Mouse (Mus musculus): ENCODE results near the gene Hdac4. TPM values are rescaled to one million over a fixed set of nuclear protein-coding genes. Genes with fewer than 3 reads are reported as not detected.

Gene Hdac4
- total RNA-seq, 1 experiment from 2014 or later, result 13.9 TPM

DNA sequence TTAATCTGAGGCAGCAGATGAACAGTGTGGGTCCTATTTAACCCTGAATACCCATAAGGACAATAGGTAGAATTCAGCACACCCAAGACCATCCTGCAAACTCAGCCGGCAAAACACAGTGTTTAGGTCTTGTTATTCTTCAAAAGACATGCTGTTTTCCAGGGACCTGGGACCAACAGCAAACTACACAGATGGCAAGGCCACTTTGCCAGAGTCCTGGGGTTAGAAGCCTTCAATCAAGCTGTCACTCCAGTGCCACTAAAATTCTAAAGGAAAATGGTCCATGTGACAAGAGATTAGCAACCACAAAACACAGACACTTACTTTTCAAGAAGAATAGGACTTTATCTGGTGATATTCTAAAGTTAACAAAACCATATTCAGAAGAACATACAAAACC lies 86.3 kb downstream of the Hdac4 start:
- ATAC-seq (replicated peaks; ENCODE audit: insufficient number of reproducible peaks, low FRiP score, low TSS enrichment, poor library complexity, severe bottlenecking), result no peak

DNA sequence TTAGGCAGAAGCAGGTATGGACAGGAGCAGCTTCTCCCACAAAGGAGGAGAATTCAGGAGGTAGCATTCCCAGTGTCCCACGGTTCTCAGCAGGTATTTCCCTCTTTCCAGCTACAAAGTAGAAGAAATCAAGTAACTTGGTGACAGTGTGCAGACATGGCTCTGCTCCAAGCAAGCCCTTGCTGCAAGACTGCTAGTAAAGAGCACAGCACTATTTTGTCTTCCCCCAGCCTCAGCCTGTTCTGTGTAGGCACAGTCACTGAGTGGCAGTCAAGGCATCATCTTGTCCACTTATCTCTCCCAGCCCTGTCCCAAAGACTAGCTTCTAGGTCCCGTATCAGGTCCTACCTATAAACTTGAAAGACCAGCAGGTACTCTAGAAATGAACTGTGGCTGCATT lies 86.9 kb downstream of the Hdac4 start:
- ATAC-seq (replicated peaks; ENCODE audit: insufficient number of reproducible peaks, low FRiP score, low TSS enrichment, poor library complexity, severe bottlenecking), result no peak

DNA sequence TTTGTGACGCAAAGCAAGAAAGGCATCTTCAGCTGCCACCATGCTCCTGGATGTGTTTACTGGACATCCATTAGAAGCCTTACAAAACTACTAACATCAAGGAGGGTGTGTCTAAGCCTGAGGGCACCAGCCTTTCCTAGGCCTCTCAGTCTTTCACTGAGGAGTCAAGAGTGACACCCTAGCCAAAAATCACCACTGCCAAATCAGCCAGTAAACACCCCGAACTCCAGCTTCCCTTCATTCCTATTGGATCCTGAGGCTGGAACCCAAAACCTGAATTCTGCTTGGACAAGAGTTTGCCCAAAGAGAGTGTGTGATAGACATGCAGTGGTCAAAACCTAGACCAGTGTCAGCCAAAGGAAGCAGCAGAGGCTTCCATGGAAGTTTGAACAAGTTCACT lies 87.5 kb downstream of the Hdac4 start:
- ATAC-seq (replicated peaks; ENCODE audit: insufficient number of reproducible peaks, low FRiP score, low TSS enrichment, poor library complexity, severe bottlenecking), result no peak

DNA sequence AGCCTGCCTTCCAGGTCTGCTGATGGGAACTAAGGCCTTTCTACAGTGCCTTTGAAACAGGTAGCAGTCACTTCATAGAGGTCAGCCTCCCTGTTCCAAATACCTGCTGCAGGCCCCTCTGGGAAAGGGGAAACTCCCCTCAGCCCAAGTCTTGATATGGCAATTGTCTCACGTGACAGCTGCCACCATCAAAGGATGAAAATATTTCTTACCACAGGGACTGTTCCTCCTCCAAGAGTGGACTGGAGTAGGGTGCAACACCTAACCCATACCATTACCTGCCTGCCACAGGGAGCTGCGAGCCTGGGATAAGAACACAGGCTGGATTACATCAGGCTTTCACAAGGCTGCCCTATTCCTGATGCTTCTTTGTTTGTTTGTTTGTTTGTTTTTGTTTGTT lies 88.0 kb downstream of the Hdac4 start:
- no peak for ATAC-seq (replicated peaks; ENCODE audit: insufficient number of reproducible peaks, low FRiP score, low TSS enrichment, poor library complexity, severe bottlenecking)

DNA sequence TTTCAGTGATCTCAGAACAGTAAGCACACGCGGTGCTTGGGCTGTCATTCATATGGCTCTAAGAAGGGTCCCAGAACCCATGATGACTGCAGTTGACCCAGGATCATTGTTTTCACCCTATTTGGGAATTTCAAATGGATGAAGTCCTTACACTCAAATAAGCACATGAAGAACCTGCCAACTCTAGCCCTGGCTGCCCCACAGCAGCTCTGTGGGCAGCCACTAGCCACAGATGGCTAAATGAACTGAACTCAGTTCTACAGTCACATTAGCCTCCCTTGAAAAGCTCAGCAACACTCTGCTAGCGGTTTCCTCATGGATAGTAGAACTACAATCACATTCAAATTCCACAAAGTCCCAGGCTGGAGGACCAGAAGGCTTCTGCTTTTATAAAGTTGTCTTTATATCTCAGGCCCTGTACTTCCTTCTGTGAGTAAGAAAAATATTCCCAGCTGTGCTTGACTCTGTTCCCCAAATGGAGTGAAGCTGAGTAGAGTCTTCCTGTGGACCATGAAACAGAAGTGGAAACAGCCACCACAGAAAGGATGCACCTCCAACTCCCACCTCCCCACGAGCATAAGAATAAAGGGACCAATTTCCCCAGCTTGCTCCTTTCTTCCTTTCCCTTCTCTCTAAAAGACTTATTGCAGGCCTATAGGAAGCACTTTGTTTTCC lies 88.9 kb downstream of the Hdac4 start:
- no peak for ATAC-seq (replicated peaks; ENCODE audit: insufficient number of reproducible peaks, low FRiP score, low TSS enrichment, poor library complexity, severe bottlenecking)

DNA sequence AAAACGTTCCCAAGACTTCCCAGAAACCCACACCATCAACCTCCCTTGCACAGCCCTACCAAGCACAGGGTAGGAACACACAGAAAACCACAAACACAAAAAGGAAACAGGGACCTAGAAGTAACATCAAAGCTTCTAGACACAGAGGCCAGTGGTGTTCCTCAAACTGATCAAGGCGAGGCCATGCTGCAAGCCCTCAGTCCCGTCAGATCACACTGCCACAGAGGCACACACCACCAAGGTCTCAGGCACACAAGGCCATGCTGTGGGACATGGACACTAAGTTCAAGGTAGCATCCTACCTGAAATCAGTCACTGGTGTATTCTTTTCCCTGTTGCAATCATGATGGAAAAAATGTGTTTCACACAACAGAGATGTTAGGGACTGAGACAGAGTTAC lies 90.8 kb downstream of the Hdac4 start:
- 0 out of 2 replicates have a peak, but pooled peaks have one; percentile 48 for ATAC-seq (replicated peaks; ENCODE audit: insufficient number of reproducible peaks, low FRiP score, low TSS enrichment, poor library complexity, severe bottlenecking)

DNA sequence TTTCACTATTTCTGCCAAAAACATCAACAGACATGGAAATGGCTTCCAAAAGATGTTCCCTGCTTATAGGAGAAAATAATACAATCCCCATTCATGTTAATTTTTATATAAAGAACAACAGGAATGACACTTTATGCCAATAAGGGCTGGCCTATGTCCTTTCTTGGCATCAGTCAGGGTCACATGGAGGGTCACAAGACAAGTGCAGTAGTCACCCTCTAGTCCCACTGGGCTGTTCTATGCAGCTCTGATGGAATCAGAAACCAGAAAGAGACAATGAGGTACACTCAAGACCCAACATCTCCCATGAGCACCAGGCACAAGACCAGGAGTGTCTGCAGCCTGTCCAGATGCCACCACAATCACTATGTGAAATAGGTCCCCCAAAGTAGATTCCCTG lies 91.5 kb downstream of the Hdac4 start:
- ATAC-seq (replicated peaks; ENCODE audit: insufficient number of reproducible peaks, low FRiP score, low TSS enrichment, poor library complexity, severe bottlenecking), result no peak

DNA sequence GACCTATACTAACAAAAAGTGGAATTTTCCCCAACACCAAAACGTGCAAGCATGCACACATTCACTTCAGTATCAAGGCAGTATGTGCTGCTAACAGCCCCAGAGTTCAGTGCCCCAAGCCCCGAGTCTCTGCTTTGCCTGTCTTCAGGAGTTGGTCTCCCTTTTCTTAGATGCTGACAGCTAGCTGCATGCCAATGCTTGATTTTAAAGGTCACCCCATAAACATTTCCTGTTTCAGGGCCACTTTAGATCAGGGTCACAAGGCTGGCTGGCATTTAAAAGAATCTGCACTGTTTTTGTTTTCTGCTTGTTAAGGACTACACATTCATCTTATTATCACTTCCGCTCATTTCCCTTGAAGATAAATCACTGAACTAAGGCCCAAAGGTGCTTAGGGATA lies 92.1 kb downstream of the Hdac4 start:
- peak; percentile 45; the same call in 1 of the 2 replicates for ATAC-seq (replicated peaks; ENCODE audit: insufficient number of reproducible peaks, low FRiP score, low TSS enrichment, poor library complexity, severe bottlenecking)

DNA sequence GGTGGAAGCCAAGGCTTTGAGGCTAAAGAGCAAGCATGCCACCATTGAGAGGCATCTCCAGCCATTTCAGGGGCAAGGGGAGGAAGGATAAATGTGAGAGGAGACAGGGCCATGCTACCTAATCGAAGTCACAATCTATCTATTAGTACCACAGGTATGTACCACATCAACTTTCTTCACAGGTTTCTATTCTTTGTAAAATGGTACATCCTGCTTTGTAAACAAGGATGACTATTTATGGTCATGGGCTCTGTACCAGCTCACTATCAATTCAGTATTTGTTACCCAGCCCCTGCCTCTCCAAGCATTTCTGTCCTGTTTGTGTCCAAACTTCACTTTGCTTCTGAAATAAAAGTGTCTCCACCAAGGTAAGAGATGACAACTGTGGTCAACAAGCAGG lies 92.7 kb downstream of the Hdac4 start:
- no peak for ATAC-seq (replicated peaks; ENCODE audit: insufficient number of reproducible peaks, low FRiP score, low TSS enrichment, poor library complexity, severe bottlenecking)

DNA sequence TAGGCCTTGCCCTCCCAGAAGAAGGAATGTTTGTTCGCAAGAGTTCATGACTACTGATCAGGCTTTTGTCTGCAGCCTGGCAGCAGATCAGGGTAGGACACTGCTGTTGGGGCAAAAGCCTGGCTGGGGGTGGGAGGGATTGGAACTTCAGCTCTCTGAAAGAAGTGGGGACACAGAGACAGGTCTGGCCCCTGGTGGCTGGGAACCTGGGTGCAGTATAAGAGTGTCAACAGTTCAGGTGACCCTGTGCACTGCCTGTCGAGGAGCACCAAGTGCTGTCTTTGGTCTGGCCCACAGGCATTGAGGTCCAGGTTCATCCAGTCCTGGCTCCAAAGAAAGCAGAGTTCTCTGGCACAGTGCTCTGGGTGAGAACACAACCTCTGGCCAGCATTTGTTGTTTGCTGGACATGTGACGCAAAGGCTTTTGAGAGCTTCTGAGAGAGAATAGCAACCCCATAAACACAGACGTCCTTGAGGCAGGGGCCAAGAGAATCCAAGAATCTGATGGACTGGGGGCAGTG lies 95.1 kb downstream of the Hdac4 start:
- no peak for ATAC-seq (replicated peaks; ENCODE audit: insufficient number of reproducible peaks, low FRiP score, low TSS enrichment, poor library complexity, severe bottlenecking)

DNA sequence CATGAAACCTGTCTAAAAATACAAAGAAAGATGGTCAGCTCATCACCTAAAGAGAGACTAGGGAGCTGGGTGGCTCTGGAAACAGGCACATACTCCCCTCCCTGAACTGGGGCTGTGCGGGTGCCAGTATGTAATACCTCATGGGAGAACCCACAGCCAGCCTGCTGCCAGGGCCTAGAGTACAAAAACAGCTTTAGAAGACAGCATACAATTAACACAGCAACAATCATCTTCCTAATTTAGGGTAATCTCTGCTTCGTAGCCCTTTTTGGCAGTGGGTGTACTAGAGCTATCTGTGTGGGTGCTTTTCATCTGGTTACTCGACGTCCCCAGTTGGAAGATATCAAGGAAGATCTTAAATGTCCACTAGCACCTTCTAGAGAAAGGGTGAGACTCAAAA lies 95.5 kb downstream of the Hdac4 start:
- ATAC-seq (replicated peaks; ENCODE audit: insufficient number of reproducible peaks, low FRiP score, low TSS enrichment, poor library complexity, severe bottlenecking), result no peak

DNA sequence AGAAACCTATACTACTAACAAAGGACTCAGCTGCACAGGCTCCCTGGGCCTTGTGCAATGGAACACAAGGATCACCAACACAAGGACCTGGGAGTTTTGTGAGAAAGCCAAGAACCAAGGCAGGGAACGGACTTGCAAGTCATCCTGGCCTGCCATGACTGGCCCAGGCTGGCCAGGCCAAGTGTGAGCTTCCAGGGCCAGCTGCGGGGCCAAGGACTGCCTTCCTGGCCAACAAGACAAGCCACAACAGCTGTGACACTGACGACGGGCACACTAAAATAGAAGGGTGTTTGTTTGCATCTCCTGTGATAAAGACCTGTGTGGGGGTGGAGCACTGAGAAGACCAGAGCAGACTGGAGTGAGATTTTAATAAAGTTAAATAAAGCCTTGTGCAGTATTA lies 96.0 kb downstream of the Hdac4 start:
- ATAC-seq (replicated peaks; ENCODE audit: insufficient number of reproducible peaks, low FRiP score, low TSS enrichment, poor library complexity, severe bottlenecking), result no peak

DNA sequence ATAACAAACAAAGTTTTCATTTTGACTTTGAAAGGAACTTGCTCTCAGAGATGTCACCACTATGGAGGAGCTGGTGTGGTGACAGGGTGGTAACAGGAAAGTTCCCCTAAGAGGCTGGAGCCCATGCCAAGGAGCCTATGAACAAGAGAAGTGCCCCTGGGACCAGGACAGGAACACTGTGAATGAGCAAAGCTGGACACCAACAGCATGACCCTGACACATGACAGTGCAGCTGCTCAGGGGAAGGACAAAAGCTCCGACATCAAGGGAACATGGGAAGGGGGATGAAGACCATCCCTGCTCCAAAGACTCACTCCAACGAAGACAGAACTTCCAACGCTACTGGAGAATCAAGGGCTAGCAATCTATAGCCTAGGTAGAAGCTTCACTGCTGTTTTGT lies 97.0 kb downstream of the Hdac4 start:
- ATAC-seq (replicated peaks; ENCODE audit: insufficient number of reproducible peaks, low FRiP score, low TSS enrichment, poor library complexity, severe bottlenecking), result no peak

DNA sequence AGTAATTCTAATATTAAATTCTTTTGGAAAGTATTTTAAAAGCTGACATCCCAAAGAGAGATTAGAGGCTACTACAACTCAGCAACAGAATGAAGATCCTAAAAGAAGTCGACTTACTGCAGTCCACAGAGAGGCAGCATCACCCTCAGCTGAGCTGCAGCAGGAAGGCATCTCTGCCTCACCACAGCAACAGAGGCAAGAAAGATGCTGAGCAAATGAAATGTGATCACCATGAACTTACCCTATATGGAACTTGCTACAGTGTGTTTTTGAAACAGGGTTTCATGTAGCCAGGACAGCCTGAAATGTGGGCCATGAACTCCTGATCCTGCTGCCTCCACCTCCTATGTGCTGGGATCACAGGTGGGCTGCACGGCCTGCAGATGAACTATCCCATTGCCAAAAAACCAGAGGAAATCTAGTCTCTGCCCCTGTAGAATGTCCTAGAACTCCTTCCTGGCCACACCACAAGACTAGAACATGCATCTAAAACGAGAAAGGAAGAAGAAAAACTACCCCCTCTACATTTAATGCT lies 98.4 kb downstream of the Hdac4 start:
- ATAC-seq (replicated peaks; ENCODE audit: insufficient number of reproducible peaks, low FRiP score, low TSS enrichment, poor library complexity, severe bottlenecking), result no peak

DNA sequence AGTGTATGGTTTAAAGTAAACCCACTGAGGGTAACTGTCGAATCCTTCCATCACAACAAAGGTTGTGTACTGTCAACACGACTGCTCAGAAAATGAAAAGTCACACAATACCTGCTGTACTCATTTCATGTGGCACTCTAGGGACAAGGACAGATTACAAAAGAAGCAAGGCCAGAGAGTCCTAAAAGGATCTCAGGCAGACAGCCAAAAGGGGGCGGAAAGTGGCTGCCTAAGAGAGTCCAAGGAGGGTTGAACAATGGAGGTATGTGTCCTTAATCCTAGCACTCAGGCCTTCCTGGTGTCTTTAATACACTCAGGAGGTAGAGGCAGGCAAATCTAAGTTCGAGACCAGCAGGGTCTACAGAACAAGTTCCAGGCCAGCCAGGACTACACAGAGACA lies 103.2 kb downstream of the Hdac4 start:
- ATAC-seq (replicated peaks; ENCODE audit: insufficient number of reproducible peaks, low FRiP score, low TSS enrichment, poor library complexity, severe bottlenecking), result no peak

DNA sequence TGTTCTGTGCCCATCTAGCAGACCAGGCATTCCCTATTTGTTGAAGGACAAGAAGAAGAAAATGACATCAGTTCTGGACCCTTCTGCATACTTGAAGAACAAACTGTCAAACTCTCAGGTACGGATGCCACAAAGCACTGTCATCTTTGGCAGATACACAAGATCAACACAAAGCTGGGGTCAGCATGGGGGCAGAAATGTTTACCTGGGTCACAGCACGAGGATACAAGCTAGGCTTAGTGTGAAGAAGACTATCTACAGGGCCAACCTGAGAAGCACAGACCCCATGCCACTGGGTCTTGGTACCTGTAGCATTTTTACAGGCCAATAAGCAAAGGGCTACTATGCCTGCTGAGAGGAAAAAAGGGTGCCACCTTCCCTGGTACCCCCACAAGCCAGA lies 107.7 kb downstream of the Hdac4 start:
- ATAC-seq (replicated peaks; ENCODE audit: insufficient number of reproducible peaks, low FRiP score, low TSS enrichment, poor library complexity, severe bottlenecking), result no peak

DNA sequence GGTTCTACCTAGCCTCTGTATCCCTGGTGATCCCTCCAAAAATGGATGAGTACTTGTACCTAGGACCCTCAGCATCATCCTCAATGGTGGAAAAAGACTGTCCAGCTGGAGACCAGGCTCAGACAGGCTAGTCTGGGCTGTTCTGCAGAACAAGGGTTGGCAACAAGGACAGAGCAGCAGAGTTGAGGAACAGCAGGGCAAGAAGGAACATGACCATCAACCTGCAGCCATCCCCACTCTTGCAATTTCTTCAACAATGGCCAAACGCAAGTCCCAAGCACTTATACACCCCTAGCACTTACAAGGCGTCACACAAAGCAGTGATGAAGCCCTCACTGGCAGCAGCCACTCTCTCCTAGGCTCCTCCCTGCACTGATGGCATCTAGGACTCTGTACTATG lies 108.2 kb downstream of the Hdac4 start:
- no peak for ATAC-seq (replicated peaks; ENCODE audit: insufficient number of reproducible peaks, low FRiP score, low TSS enrichment, poor library complexity, severe bottlenecking)

DNA sequence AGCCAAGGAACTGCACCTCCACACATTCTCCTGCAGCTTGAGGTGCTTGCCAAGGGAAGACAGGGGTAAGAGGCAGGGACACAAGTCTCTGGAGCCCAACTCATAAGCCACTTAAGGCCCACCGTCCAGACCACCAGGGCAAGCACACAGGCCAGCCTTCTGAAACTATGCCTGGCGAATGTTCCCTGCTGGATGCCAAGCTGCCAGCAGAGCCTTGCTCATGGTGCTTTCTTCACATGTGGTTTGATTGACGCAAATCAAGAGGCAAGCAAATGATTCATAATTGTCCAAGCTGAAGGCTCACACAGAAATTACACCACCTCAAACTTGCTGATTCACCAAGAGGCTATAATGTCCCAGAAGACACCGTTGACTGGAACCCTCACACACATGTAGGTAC lies 108.7 kb downstream of the Hdac4 start:
- ATAC-seq (replicated peaks; ENCODE audit: insufficient number of reproducible peaks, low FRiP score, low TSS enrichment, poor library complexity, severe bottlenecking), result no peak

DNA sequence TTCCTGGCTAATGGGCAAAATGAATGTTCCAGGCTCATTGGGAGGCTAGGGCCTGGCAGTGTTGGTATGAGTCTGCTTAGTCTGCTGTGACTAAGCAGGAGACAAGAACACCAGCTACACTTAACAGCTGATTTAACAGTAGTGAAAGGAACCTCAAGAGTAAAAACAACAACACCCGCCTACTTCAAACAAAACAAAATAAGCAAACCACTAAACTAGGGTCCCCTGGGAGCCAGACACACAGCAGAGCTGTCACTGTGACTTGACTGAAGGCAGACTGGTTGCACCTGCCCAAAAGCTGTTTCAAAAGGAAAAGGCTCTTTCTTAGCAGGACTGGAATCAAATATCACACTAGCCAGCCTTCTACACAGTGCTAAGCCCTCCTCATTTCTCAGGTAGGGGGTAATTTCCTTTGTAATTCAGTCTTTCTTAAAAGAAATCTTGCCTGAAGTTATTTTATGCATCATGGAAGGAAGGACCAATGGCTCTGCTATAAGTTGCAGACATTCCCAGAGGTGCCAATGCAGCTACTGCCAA lies 109.2 kb downstream of the Hdac4 start:
- no peak for ATAC-seq (replicated peaks; ENCODE audit: insufficient number of reproducible peaks, low FRiP score, low TSS enrichment, poor library complexity, severe bottlenecking)

DNA sequence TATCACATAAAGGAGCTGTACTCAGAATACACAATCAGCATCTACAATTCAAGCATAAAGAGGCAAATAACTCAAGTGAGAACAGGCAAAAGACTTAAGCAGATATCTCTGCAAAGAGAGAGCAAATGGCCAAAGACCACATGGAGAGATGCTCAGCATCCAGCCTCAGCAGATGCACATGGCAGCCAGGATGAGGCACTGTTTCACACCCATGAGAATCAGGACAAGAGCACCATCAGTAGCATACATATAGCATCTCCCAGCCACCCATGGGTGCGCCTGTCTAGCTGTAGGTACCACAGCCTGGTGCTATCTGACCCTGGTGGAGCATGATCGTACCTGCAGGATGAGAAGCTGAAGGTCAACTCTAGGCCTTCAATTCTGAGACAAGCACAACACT lies 110.8 kb downstream of the Hdac4 start:
- ATAC-seq (replicated peaks; ENCODE audit: insufficient number of reproducible peaks, low FRiP score, low TSS enrichment, poor library complexity, severe bottlenecking), result no peak
